Mouse (Mus musculus) liver, embryonic 15.5 days (tissue): ENCODE data around the gene Mob3a. TPM values are rescaled to one million over a fixed set of nuclear protein-coding genes. Genes with fewer than 3 reads are reported as not detected.
A peak's percentile ranks its signal among the peaks of the same experiment; 100 is the strongest.

ENCODE experiments used
- ATAC-seq: fragments of 200-750 bp; cut with Nextera tagmentation; 2 replicates; pipeline ENCODE4 v1.8.0; 2017; ENCODE audit warnings: moderate number of reproducible peaks, mild to moderate bottlenecking, moderate library complexity; ENCODE audit not compliant: insufficient read depth
- H3K27ac ChIP-seq: fragments of 300-500 bp; sonication (generic); replicated peaks from 2 replicates; pipeline ENCODE4 v1.5.1; 2015; ENCODE audit warnings: mild to moderate bottlenecking, inconsistent platforms
- H3K27me3 ChIP-seq: fragments of 300-500 bp; sonication (generic); 2 replicates; pipeline ENCODE4 v1.6.1; 2015; ENCODE audit warnings: mild to moderate bottlenecking, inconsistent platforms
- H3K36me3 ChIP-seq: fragments of 300-500 bp; sonication (generic); replicated peaks from 2 replicates; pipeline ENCODE4 v1.6.1; 2015; ENCODE audit warnings: moderate library complexity, mild to moderate bottlenecking, inconsistent platforms
- H3K4me1 ChIP-seq: fragments of 300-500 bp; sonication (generic); replicated peaks from 2 replicates; pipeline ENCODE4 v1.6.1; 2015; ENCODE audit warnings: inconsistent platforms
- H3K4me2 ChIP-seq: fragments of 300-500 bp; sonication (generic); 2 replicates; pipeline ENCODE4 v1.6.1; 2015; ENCODE audit warnings: moderate library complexity, mild to moderate bottlenecking, inconsistent platforms
- H3K4me3 ChIP-seq: fragments of 300-500 bp; sonication (generic); replicated peaks from 2 replicates; pipeline ENCODE4 v1.5.1; 2015; ENCODE audit warnings: mild to moderate bottlenecking, inconsistent platforms
- H3K9ac ChIP-seq: fragments of 300-500 bp; sonication (generic); 2 replicates; pipeline ENCODE4 v1.6.1; 2015; ENCODE audit warnings: moderate library complexity, mild to moderate bottlenecking, inconsistent platforms
- H3K9me3 ChIP-seq: fragments of 300-500 bp; sonication (generic); replicated peaks from 2 replicates; pipeline ENCODE4 v1.6.1; 2016; ENCODE audit warnings: inconsistent platforms
- WGBS: fragments of 180-500 bp; shearing (Covaris S2); methylation state at CpG from one replicate; pipeline ENCODE4 v1.1.7; 2015; ENCODE audit warnings: mixed read lengths; ENCODE audit not compliant: insufficient replicate concordance; 5-methylcytosine and 5-hydroxymethylcytosine counted together
- polyA plus RNA-seq: library from polyadenylated mRNA; unstranded; fragments of >200 nt; fragmentation: Nextera tagmentation; extraction: Ambion mirVana; gene quantifications from 2 replicates; pipeline ENCODE4 v1.2.1, GENCODE M21; 2015

Gene Mob3a
- polyA plus RNA-seq, 1 experiment from 2014 or later = 28.0 TPM

DNA sequence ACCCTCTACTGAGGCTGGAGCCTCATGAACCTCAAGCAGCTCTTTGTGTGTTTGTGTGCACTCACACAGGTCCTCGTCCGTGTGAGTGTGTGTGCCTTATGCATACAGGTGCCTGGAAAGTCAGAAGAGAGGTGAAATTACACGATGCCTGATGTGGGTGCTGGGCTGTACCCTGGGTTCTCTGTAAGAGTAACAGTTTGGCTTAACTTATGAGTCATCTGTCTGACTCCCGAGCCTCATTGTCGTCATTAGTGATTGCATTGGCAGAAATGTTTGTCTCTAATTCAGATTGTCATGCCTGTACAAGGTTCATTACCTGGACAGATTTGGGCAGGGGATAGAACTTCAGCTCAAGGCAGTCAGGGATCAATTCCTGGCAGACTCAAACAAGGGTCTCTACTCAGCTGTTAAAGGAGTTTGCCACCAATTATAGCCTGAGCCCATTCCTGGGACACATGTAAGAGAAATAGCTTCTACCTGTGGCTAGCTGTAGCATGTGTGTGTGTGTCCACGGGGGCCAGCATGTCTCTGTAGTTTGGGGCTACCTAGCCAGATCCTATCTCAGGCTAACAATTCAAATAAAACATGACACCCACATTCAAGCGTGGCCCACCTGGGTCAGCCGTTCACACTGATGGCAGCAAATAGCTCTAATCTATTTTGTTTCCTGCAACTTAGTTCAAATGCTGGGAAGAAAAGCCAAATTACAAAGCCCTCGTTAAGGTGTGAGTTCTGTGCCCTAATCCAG is 24.5 kb downstream of the Mob3a start:
- peak overlapping the region; percentile 97 for H3K4me2 ChIP-seq
- H3K4me1 ChIP-seq = peaks cover 76% of the 10 kb centered on the region
- peak overlapping the region; percentile 77 for H3K9ac ChIP-seq
- peak overlapping the region; percentile 90 for H3K4me3 ChIP-seq
- H3K27me3 ChIP-seq = no peaks in the 10 kb centered on the region
- ATAC-seq = no peak
- no peaks in the 10 kb centered on the region for H3K9me3 ChIP-seq
- peak overlapping the region; percentile 100 for H3K27ac ChIP-seq
- 4% methylated on average over 9 of the region's 9 CpGs for WGBS
- peaks cover 21% of the 10 kb centered on the region for H3K36me3 ChIP-seq

GRCm38 (mm10) chr10:80676198-80676928 is 25.4 kb downstream of the Mob3a start:
- Histone ChIP-seq H3K36me3 (peaks cover 31% of the 10 kb centered on the region), H3K4me1 (peaks cover 85% of the 10 kb centered on the region), H3K9ac (peak overlapping the region; percentile 98), H3K27ac (peak overlapping the region; percentile 100), H3K9me3 (no peaks in the 10 kb centered on the region), H3K27me3 (no peaks in the 10 kb centered on the region), H3K4me2 (peak overlapping the region; percentile 97), H3K4me3 (peak overlapping the region; percentile 90)
- WGBS = under 1% methylated on average over 77 of the region's 78 CpGs
- ATAC-seq = peak; percentile 82

GRCm38 (mm10) chr10:80675405-80676197 is 26.2 kb downstream of the Mob3a start:
- peak overlapping the region; percentile 97 for H3K4me2 ChIP-seq
- peak overlapping the region; percentile 90 for H3K4me3 ChIP-seq
- H3K36me3 ChIP-seq = peaks cover 38% of the 10 kb centered on the region
- H3K9ac ChIP-seq = peak overlapping the region; percentile 98
- peaks cover 85% of the 10 kb centered on the region for H3K4me1 ChIP-seq
- ATAC-seq = no peak
- WGBS = 0% methylated on average over 49 of the region's 54 CpGs
- H3K27ac ChIP-seq = peak overlapping the region; percentile 100
- no peaks in the 10 kb centered on the region for H3K27me3 ChIP-seq
- no peaks in the 10 kb centered on the region for H3K9me3 ChIP-seq

DNA sequence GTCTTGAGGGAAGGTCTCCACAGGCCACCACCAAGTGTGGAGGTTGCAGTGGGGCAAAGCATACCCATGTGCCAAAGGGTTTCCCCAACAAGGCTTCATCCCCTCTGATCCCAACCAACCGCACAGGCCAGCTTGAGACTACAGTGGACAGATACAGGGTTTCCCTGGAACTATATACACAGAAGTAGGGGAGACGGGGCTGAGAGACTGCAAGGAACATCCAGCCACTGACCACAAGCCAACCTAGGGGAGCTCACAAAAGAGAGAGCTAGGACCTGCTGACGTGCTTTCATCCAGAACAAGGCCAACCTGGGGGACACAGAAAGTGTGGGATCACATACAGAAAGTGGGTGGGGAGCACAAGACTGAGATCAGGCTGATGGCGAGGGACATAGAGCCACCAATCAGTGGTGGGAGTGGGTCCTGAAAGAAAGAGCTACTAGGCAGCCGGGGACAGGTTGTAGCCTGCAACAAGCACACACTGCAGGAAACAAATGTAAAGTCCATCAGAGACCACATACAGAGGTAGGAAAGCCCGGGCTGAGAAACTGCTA is 26.8 kb downstream of the Mob3a start:
- H3K4me2 ChIP-seq = peak overlapping the region; percentile 97
- no peak for ATAC-seq
- no peaks in the 10 kb centered on the region for H3K27me3 ChIP-seq
- H3K4me3 ChIP-seq = peak overlapping the region; percentile 90
- 14% methylated on average over 6 of the region's 6 CpGs for WGBS
- H3K9ac ChIP-seq = peak overlapping the region; percentile 98
- H3K9me3 ChIP-seq = no peaks in the 10 kb centered on the region
- peaks cover 79% of the 10 kb centered on the region for H3K4me1 ChIP-seq
- H3K27ac ChIP-seq = peak overlapping the region; percentile 100
- peaks cover 45% of the 10 kb centered on the region for H3K36me3 ChIP-seq

- 49% methylated on average over 5 of the region's 5 CpGs for WGBS
Measured at GRCm38 (mm10) chr10:80674161-80674711, 27.5 kb downstream of the Mob3a start.

DNA sequence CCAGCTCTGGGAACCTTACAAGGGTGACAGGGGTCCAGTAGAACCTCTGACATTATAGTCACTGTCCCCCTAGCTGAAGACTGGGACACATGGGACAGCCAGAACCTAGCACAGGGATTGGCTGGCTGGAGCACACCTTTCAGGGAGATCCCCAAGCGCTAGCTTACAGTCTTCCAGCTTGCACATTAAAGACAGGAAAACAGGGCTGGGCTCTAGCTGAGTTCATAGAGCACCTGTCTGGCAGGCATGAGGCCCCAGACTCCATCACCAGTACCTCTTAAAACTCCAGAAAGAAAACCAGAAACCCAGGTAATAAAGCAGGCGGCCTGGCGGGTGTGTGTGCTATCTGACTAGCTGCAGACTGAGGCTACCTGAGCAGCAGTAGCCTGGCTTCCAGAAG is 28.1 kb downstream of the Mob3a start:
- Histone ChIP-seq H3K27ac (peak overlapping the region; percentile 100), H3K4me3 (peak overlapping the region; percentile 90), H3K27me3 (no peaks in the 10 kb centered on the region), H3K4me1 (peaks cover 74% of the 10 kb centered on the region), H3K9ac (peak overlapping the region; percentile 98), H3K36me3 (peaks cover 57% of the 10 kb centered on the region), H3K4me2 (peak overlapping the region; percentile 97), H3K9me3 (no peaks in the 10 kb centered on the region)
- 61% methylated on average over 3 of the region's 3 CpGs for WGBS
- no peak for ATAC-seq

More at GRCm38 (mm10) chr10:80674161-80674711, 27.5 kb downstream of the Mob3a start:
- no peak for ATAC-seq
- no peaks in the 10 kb centered on the region for H3K9me3 ChIP-seq
- H3K4me3 ChIP-seq = peak overlapping the region; percentile 90
- H3K27ac ChIP-seq = peak overlapping the region; percentile 100
- peak overlapping the region; percentile 97 for H3K4me2 ChIP-seq
- H3K4me1 ChIP-seq = peaks cover 74% of the 10 kb centered on the region
- H3K9ac ChIP-seq = peak overlapping the region; percentile 98
- peaks cover 52% of the 10 kb centered on the region for H3K36me3 ChIP-seq
- H3K27me3 ChIP-seq = no peaks in the 10 kb centered on the region

DNA sequence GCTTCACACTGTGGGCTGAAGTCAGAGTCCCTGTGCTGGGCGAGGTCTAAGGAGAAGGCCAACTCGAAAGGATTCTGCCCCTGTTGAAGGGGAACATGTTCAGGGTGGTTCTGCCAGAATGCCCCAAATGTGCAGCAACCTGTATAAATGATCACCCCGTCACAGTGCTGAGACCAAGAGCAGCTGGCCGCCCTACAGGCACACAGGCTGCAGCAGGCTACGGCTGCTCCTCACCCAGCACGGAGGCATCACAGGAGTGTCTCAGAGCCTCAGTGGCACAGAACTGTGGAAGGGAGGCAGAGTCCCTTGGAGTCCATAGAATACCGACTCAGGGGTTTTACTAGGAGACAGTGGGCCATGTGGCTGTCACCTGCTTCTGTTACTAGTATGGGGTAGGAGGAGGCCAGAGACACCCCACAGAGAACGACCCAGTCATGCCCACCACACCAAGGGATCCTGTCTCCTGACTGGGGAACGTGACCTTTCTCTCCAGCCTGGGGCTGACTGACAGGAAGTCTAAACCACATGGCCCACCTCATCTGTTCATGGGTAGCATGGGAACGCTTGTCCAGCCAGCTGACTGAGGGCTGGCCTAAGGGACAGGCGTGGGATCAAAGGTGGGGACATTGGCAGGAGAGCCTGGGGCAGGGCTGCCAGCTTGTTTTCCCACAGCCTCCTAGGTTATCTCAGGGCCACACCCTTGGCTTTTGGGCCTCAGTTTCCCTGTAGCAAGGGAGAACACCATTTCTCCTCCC is 29.7 kb downstream of the Mob3a start:
- peak overlapping the region; percentile 97; the same call in 1 of the 2 replicates for H3K4me2 ChIP-seq
- 0 out of 2 replicates have a peak overlapping the region, but pooled peaks have one; percentile 19 for H3K27ac ChIP-seq
- H3K9ac ChIP-seq = 0 out of 2 replicates have a peak overlapping the region, but pooled peaks have one; percentile 0
- H3K4me1 ChIP-seq = peaks cover 69% of the 10 kb centered on the region
- H3K27me3 ChIP-seq = no peaks in the 10 kb centered on the region
- H3K4me3 ChIP-seq = no peak overlapping the region
- H3K36me3 ChIP-seq = peaks cover 73% of the 10 kb centered on the region
- 76% methylated on average over 11 of the region's 11 CpGs for WGBS
- no peak for ATAC-seq
- no peaks in the 10 kb centered on the region for H3K9me3 ChIP-seq

GRCm38 (mm10) chr10:80671251-80671650 is 30.5 kb downstream of the Mob3a start:
- H3K27me3 ChIP-seq = no peaks in the 10 kb centered on the region
- no peak for ATAC-seq
- no peak overlapping the region for H3K27ac ChIP-seq
- H3K9me3 ChIP-seq = no peaks in the 10 kb centered on the region
- 85% methylated on average over 4 of the region's 4 CpGs for WGBS
- H3K4me3 ChIP-seq = no peak overlapping the region
- H3K9ac ChIP-seq = no peak overlapping the region
- H3K36me3 ChIP-seq = peaks cover 82% of the 10 kb centered on the region
- peaks cover 72% of the 10 kb centered on the region for H3K4me1 ChIP-seq
- no peak overlapping the region for H3K4me2 ChIP-seq

- H3K9ac ChIP-seq = no peak overlapping the region
- H3K36me3 ChIP-seq = peaks cover 89% of the 10 kb centered on the region
Measured at GRCm38 (mm10) chr10:80670531-80670930, 31.2 kb downstream of the Mob3a start.

More at GRCm38 (mm10) chr10:80670531-80670930, 31.2 kb downstream of the Mob3a start:
- 82% methylated on average over 2 of the region's 2 CpGs for WGBS
- Histone ChIP-seq H3K27me3 (no peaks in the 10 kb centered on the region), H3K27ac (no peak overlapping the region), H3K4me3 (no peak overlapping the region), H3K9me3 (no peaks in the 10 kb centered on the region), H3K4me1 (peaks cover 79% of the 10 kb centered on the region), H3K4me2 (no peak overlapping the region)
- ATAC-seq = no peak
